Mouse (Mus musculus): ENCODE data around the gene Cmc2.

Cmc2 gene

DNA sequence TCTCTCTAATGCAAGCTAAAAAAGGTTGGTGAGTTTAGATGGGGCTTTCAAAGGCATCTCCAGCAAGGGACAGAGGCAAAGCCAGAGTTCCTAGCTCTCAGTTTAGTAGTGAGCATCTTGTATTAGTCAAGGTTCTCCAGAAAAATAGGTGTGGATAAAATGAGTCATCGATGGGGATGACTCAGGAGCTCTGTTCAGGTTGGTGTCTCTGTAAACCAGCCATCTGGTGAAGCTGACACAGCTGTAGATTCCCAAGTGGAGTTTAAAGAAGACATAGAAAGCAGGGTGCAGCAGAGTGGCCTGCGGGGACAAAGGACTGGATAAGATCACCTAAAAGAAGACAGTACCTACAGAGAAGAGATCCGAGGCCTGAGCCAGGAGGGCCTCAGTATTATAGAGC is 73.2 kb downstream of the Cmc2 start:
- no peak for DNase-seq (ENCODE audit: extremely low spot score, low spot score)

DNA sequence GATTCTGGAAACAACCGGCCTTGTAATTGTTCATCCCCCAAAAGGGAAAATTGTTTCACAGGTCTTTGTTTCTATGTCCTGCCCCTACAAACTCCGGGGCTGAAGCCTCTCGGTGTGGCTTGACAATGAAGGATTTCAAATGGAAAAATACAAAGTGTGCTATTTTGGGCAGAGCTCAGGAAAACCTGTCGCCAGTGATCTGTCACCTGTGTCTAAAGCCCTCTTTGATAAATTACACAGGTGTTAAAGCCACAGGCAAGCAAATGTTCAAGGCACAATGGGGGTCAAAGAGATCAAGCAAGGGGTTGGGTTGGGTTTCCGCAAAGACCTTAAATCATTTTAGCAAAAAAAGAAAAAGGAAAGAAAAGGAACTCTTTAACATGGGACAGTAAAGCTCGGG is 78.6 kb downstream of the Cmc2 start:
- DNase-seq (ENCODE audit: extremely low spot score, low spot score), result no peak

Measured in neural tube, embryonic 10.5 days (tissue).